Mouse (Mus musculus) olfactory bulb, adult 2 months (tissue): ENCODE measurements around the gene Gm28539.

ENCODE experiments used
- CTCF ChIP-seq: fragments of 200-500 bp; IDR thresholded peaks from 2 replicates; pipeline ENCODE4 v1.5.1; 2012; ENCODE audit warnings: low read depth, mild to moderate bottlenecking, low read length, moderate library complexity; ENCODE audit not compliant: insufficient read depth
- POLR2A ChIP-seq: fragments of 200-500 bp; IDR thresholded peaks from 2 replicates; pipeline ENCODE4 v1.6.1; 2012; ENCODE audit warnings: mild to moderate bottlenecking, low read depth, low read length, moderate library complexity; ENCODE audit not compliant: insufficient read depth

GRCm38 (mm10) chr16:18798151-18798550, 38.2 kb upstream of the Gm28539 start:
- TF ChIP-seq CTCF (no peak), POLR2A (no peak)
